Mouse (Mus musculus): ENCODE results near the gene Cdc73. TPM values are rescaled to one million over a fixed set of nuclear protein-coding genes. Genes with fewer than 3 reads are reported as not detected.

The Cdc73 gene
- total RNA-seq, 2 experiments from 2014 or later, result 8.0 to 68.6 TPM

GRCm38 (mm10) chr1:143555533-143555932 is 147.2 kb downstream of the Cdc73 start:
- ATAC-seq (replicated peaks; ENCODE audit: poor library complexity), result no peak

- no peak for ATAC-seq (replicated peaks; ENCODE audit: poor library complexity)
Observed at GRCm38 (mm10) chr1:143554621-143555020, 148.1 kb downstream of the Cdc73 start.

Other genes starting within 250 kb of the Cdc73 start
- gene B3galt2, start 62.2 kb downstream of the Cdc73 start, total RNA-seq (2015), result not detected in 2 replicates
- gene B3galt2, start 62.2 kb downstream of the Cdc73 start, total RNA-seq (2017), result under 0.01 TPM in 1 of 2 replicates, not detected in the other
- 82.6 and 87.7 TPM in 2 replicates for gene Glrx2, start 13.4 kb upstream of the Cdc73 start, total RNA-seq (2015)
- 31.9 and 37.4 TPM in 2 replicates for gene Glrx2, start 13.4 kb upstream of the Cdc73 start, total RNA-seq (2017)
- gene Trove2, start 74.2 kb upstream of the Cdc73 start, total RNA-seq (2015), result 1.2 and 2.7 TPM in 2 replicates
- 1.9 and 2.5 TPM in 2 replicates for gene Trove2, start 74.2 kb upstream of the Cdc73 start, total RNA-seq (2017)
- 177 and 198 TPM in 2 replicates for gene Uchl5, start 74.4 kb upstream of the Cdc73 start, total RNA-seq (2015)
- 195 and 207 TPM in 2 replicates for gene Uchl5, start 74.4 kb upstream of the Cdc73 start, total RNA-seq (2017)

Data from megakaryocyte progenitor cell, adult 5-6 weeks (primary cell).